Mouse (Mus musculus): ENCODE results near the gene Zfand6.

GRCm38 (mm10) chr7:84736803-84737202 is 47.0 kb upstream of the Zfand6 start:
- TF ChIP-seq EP300 (IDR thresholded peaks at IDR 0.05) (no peak), CTCF (IDR thresholded peaks at IDR 0.05) (no peak)
